Mouse (Mus musculus) MEL (cell line): Measurements from ENCODE around the gene Rbm12. TPM values are rescaled to one million over a fixed set of nuclear protein-coding genes. Genes with fewer than 3 reads are reported as not detected.

Source experiments
- DNase-seq: peaks from one replicate; pipeline ENCODE4 v3.0.0; 2011; ENCODE audit warnings: low read depth, low spot score
- H3K27ac ChIP-seq: 2 replicates; pipeline ENCODE4 v1.5.1; 2012; ENCODE audit warnings: low read depth, mild to moderate bottlenecking, control low read depth, low read length, moderate library complexity; ENCODE audit not compliant: control insufficient read depth
- H3K27me3 ChIP-seq, 2 experiments: fragments of 150-350 bp in 1 of 2; sonication (generic) in 1 of 2; 2 replicates each; pipeline ENCODE4 v1.6.1; 2012; ENCODE audit warnings: low read length in 2 of 2, mild to moderate bottlenecking in 2 of 2, improper control_type of control experiment in 1 of 2, moderate library complexity in 1 of 2; ENCODE audit not compliant: insufficient read depth in 2 of 2, control insufficient read depth in 1 of 2
- H3K36me3 ChIP-seq, 2 experiments: 2 replicates each; pipeline ENCODE4 v1.6.1; 2012 to 2014; ENCODE audit warnings: low read length in 2 of 2, improper control_type of control experiment in 1 of 2, inconsistent platforms in 1 of 2, mild to moderate bottlenecking in 1 of 2; ENCODE audit not compliant: insufficient read depth in 2 of 2, control insufficient read depth in 1 of 2
- H3K4me1 ChIP-seq, 2 experiments: fragments of 150-350 bp in 1 of 2; sonication (generic) in 1 of 2; 2 replicates each; pipeline ENCODE4 v1.6.1; 2012; ENCODE audit warnings: low read length in 2 of 2, improper control_type of control experiment in 1 of 2, mild to moderate bottlenecking in 1 of 2; ENCODE audit not compliant: insufficient read depth in 2 of 2, control insufficient read depth in 1 of 2
- H3K4me3 ChIP-seq, 2 experiments: fragments of 150-350 bp in 1 of 2; sonication (generic) in 1 of 2; 2 replicates each; pipeline ENCODE4 v1.5.1; 2012; ENCODE audit warnings: low read depth in 2 of 2, low read length in 2 of 2, mild to moderate bottlenecking in 2 of 2, moderate library complexity in 2 of 2, control low read depth in 1 of 2, improper control_type of control experiment in 1 of 2; ENCODE audit not compliant: control insufficient read depth in 1 of 2, insufficient read depth in 1 of 2
- H3K79me2 ChIP-seq: 2 replicates; pipeline ENCODE4 v1.6.1; 2012; ENCODE audit warnings: mild to moderate bottlenecking, low read length, moderate library complexity; ENCODE audit not compliant: control insufficient read depth, poor library complexity, insufficient read depth
- H3K9ac ChIP-seq: 2 replicates; pipeline ENCODE4 v1.6.1; 2012; ENCODE audit warnings: low read depth, mild to moderate bottlenecking, control low read depth, low read length, moderate library complexity; ENCODE audit not compliant: control insufficient read depth, poor library complexity, severe bottlenecking
- H3K9me3 ChIP-seq: fragments of 150-350 bp; sonication (generic); replicated peaks from 2 replicates; pipeline ENCODE4 v1.6.1; 2012; ENCODE audit warnings: mild to moderate bottlenecking, low read length, improper control_type of control experiment, moderate library complexity; ENCODE audit not compliant: insufficient read depth
- CHD1 ChIP-seq: IDR thresholded peaks from 2 replicates; pipeline ENCODE4 v1.6.1; 2012; ENCODE audit warnings: low read depth, mild to moderate bottlenecking, inconsistent platforms, low read length, improper control_type of control experiment
- CHD2 ChIP-seq: IDR thresholded peaks from 2 replicates; pipeline ENCODE4 v1.6.1; 2011; ENCODE audit warnings: low read length, improper control_type of control experiment
- CTCF ChIP-seq, 3 experiments: IDR thresholded peaks in 2 of 3; conservative IDR thresholded peaks in 1 of 3; 2 replicates each; pipeline ENCODE4 v1.5.1; 2011 to 2012; ENCODE audit warnings: low read length in 3 of 3, low read depth in 2 of 3, mild to moderate bottlenecking in 2 of 3, improper control_type of control experiment in 1 of 3, inconsistent platforms in 1 of 3, mixed read lengths in 1 of 3, moderate library complexity in 1 of 3; ENCODE audit not compliant: control insufficient read depth in 1 of 3, insufficient read depth in 1 of 3, poor library complexity in 1 of 3, severe bottlenecking in 1 of 3
- ELF1 ChIP-seq: IDR thresholded peaks from 2 replicates; pipeline ENCODE4 v1.6.1; 2014; ENCODE audit warnings: low read depth, mild to moderate bottlenecking, inconsistent platforms, low read length, improper control_type of control experiment, moderate library complexity
- EP300 ChIP-seq, 2 experiments: IDR thresholded peaks; 2 replicates each; pipeline ENCODE4 v1.6.1; 2011; ENCODE audit warnings: improper control_type of control experiment in 2 of 2, low read length in 2 of 2, low read depth in 1 of 2, mild to moderate bottlenecking in 1 of 2
- KAT2A ChIP-seq: conservative IDR thresholded peaks from 2 replicates; pipeline ENCODE4 v1.6.1; 2012; ENCODE audit warnings: low read depth, low read length, improper control_type of control experiment, inconsistent platforms
- MYB ChIP-seq: IDR thresholded peaks from 2 replicates; pipeline ENCODE4 v1.6.1; 2011; ENCODE audit warnings: mild to moderate bottlenecking, low read depth, low read length, improper control_type of control experiment
- MYC ChIP-seq: IDR thresholded peaks from 2 replicates; pipeline ENCODE4 v1.6.1; 2011; ENCODE audit warnings: low read depth, mild to moderate bottlenecking, low read length, improper control_type of control experiment, moderate library complexity
- POLR2AphosphoS5 ChIP-seq: IDR thresholded peaks from 2 replicates; pipeline ENCODE4 v1.6.1; 2012; ENCODE audit warnings: low read depth, borderline replicate concordance, mild to moderate bottlenecking, inconsistent platforms, low read length, moderate library complexity, mixed read lengths
- RCOR1 ChIP-seq: IDR thresholded peaks from 2 replicates; pipeline ENCODE4 v1.6.1; 2012; ENCODE audit warnings: low read depth, mild to moderate bottlenecking, inconsistent platforms, low read length, improper control_type of control experiment
- SIN3A ChIP-seq: IDR thresholded peaks from 2 replicates; pipeline ENCODE4 v1.6.1; 2012; ENCODE audit warnings: low read length, improper control_type of control experiment, inconsistent platforms
- SMC3 ChIP-seq: IDR thresholded peaks from 2 replicates; pipeline ENCODE4 v1.6.1; 2011; ENCODE audit warnings: low read depth, low read length, improper control_type of control experiment
- TBP ChIP-seq: IDR thresholded peaks from 2 replicates; pipeline ENCODE4 v1.8.0; 2011; ENCODE audit warnings: low read depth, low read length, improper control_type of control experiment
- TCF12 ChIP-seq: IDR thresholded peaks from 2 replicates; pipeline ENCODE4 v1.6.1; 2014; ENCODE audit warnings: low read depth, mild to moderate bottlenecking, inconsistent platforms, low read length, improper control_type of control experiment, moderate library complexity
- USF1 ChIP-seq: IDR thresholded peaks from 2 replicates; pipeline ENCODE4 v1.6.1; 2014; ENCODE audit warnings: low read depth, mild to moderate bottlenecking, inconsistent platforms, low read length, improper control_type of control experiment, moderate library complexity
- USF2 ChIP-seq, 2 experiments: IDR thresholded peaks; 2 replicates each; pipeline ENCODE4 v1.6.1; 2011 to 2012; ENCODE audit warnings: improper control_type of control experiment in 2 of 2, low read length in 2 of 2, borderline replicate concordance in 1 of 2, inconsistent platforms in 1 of 2, low read depth in 1 of 2, mild to moderate bottlenecking in 1 of 2; ENCODE audit not compliant: insufficient read depth in 1 of 2
- ZKSCAN1 ChIP-seq: IDR thresholded peaks from 2 replicates; pipeline ENCODE4 v1.6.1; 2012; ENCODE audit warnings: low read depth, mild to moderate bottlenecking, inconsistent platforms, low read length, improper control_type of control experiment, moderate library complexity
- ZMIZ1 ChIP-seq: IDR thresholded peaks from 2 replicates; pipeline ENCODE4 v1.6.1; 2012; ENCODE audit warnings: low read depth, mild to moderate bottlenecking, inconsistent platforms, low read length, improper control_type of control experiment, moderate library complexity
- polyA plus RNA-seq, 2 experiments: library from polyadenylated mRNA; stranded (reverse) in 1 of 2; unstranded in 1 of 2; fragments of >175 nt in 1 of 2; fragments of >200 nt in 1 of 2; gene quantifications; 2 replicates each; pipeline versions ENCODE4 v1.2.1 to v1.2.4; 2012; ENCODE audit warnings: low replicate concordance in 2 of 2, low read depth in 1 of 2; ENCODE audit not compliant: insufficient read length in 2 of 2, insufficient read depth in 1 of 2, missing spikeins in 1 of 2
- total RNA-seq: library from RNA; depleted of rRNA; stranded (reverse); fragments of 300-350 nt; gene quantifications from 2 replicates; pipeline ENCODE4 v1.2.3, GENCODE M21; 2012; rRNA removed

Rbm12 gene
- total and polyA plus RNA-seq, 3 experiments: 13.4 to 42.5 (median 28.8) TPM

DNA sequence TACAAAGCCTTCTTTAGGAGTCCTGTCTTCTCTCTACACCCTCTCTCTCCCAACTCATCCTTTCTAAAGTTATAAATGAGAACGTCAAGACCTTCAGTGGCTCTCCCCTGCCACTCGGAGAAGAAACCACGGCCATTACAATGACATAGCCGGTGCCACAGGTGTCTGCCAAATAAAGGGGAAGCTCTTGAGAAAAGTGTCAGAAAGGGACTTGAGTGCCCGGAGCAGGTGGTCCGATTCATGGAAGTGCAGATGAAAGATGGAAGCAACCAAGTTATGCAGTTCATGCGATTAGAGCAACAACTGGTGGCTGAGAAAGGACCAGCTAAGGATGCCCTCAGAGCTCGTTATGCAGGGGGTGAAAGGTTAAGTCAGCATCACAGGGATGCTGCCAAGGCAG is 68.9 kb downstream of the Rbm12 start:
- H3K4me1 ChIP-seq: no peaks in the 10 kb centered on the region

More for the DNA sequence above, 68.9 kb downstream of the Rbm12 start:
- Histone ChIP-seq H3K27ac (no peak overlapping the region), H3K9ac (no peak overlapping the region), H3K4me3 (no peak overlapping the region), H3K36me3 (no peaks in the 10 kb centered on the region), H3K27me3 (peaks cover 7 to 8% of the 10 kb centered on the region in 2 experiments), H3K79me2 (no peaks in the 10 kb centered on the region), H3K9me3 (no peaks in the 10 kb centered on the region)
- TF ChIP-seq ELF1 (no peak), TCF12 (no peak), CHD1 (no peak), SIN3A (no peak), RCOR1 (no peak), ZMIZ1 (no peak), SMC3 (no peak), MYB (no peak), MYC (no peak), USF1 (no peak), CTCF (IDR thresholded peaks at IDR 0.05 in 2 of 3, conservative IDR thresholded peaks at IDR 0.05 in 1 of 3; ENCODE audit: control insufficient read depth in 1 of 3, insufficient read depth in 1 of 3, low read depth in 2 of 3, low read length in 3 of 3, poor library complexity in 1 of 3, severe bottlenecking in 1 of 3) (no peak), EP300 (IDR thresholded peaks at IDR 0.05; ENCODE audit: low read depth in 1 of 2, low read length in 2 of 2) (no peak), CHD2 (no peak), USF2 (IDR thresholded peaks at IDR 0.05; ENCODE audit: borderline replicate concordance in 1 of 2, insufficient read depth in 1 of 2, low read depth in 1 of 2, low read length in 2 of 2) (no peak), KAT2A (no peak), POLR2AphosphoS5 (no peak), TBP (no peak), ZKSCAN1 (no peak)
- no peak for DNase-seq

Other genes starting within 250 kb of the Rbm12 start
- 83.1 and 87.1 TPM in 2 replicates for gene Uqcc1, start 181.7 kb downstream of the Rbm12 start, total RNA-seq
- gene Uqcc1, start 181.7 kb downstream of the Rbm12 start, polyA plus RNA-seq: 10 to 100 TPM in 1 of 2 experiments, not detected in 1; 61.0 TPM
- gene Gm15557, start 171.2 kb downstream of the Rbm12 start, total RNA-seq: not detected in 2 replicates
- not detected for gene Gm15557, start 171.2 kb downstream of the Rbm12 start, polyA plus RNA-seq
- not detected in 2 replicates for gene Gdf5, start 166.6 kb downstream of the Rbm12 start, total RNA-seq
- gene Gdf5, start 166.6 kb downstream of the Rbm12 start, polyA plus RNA-seq: under 1 TPM in 1 of 2 experiments, not detected in 1; 0.06 TPM
- 9.8 and 12.8 TPM in 2 replicates for gene Cep250, start 155.5 kb downstream of the Rbm12 start, total RNA-seq
- 10 to 100 TPM in 1 of 2 experiments, not detected in 1; 16.4 TPM for gene Cep250, start 155.5 kb downstream of the Rbm12 start, polyA plus RNA-seq
- 0.69 and 1.1 TPM in 2 replicates for gene 6430550D23Rik, start 104.0 kb downstream of the Rbm12 start, total RNA-seq
- gene 6430550D23Rik, start 104.0 kb downstream of the Rbm12 start, polyA plus RNA-seq: 1 to 10 TPM in 1 of 2 experiments, not detected in 1; 1.1 TPM
- gene Ergic3, start 103.9 kb downstream of the Rbm12 start, total RNA-seq: 80.0 and 86.9 TPM in 2 replicates
- 100 to 1,000 TPM in 1 of 2 experiments, not detected in 1; 168 TPM for gene Ergic3, start 103.9 kb downstream of the Rbm12 start, polyA plus RNA-seq
- gene Fer1l4, start 59.0 kb downstream of the Rbm12 start, total RNA-seq: 0.04 TPM in 1 of 2 replicates, not detected in the other
- under 1 TPM in 1 of 2 experiments, not detected in 1; 0.07 TPM for gene Fer1l4, start 59.0 kb downstream of the Rbm12 start, polyA plus RNA-seq
- gene Spag4, start 46.8 kb downstream of the Rbm12 start, total RNA-seq: 5.0 and 5.5 TPM in 2 replicates
- 10 to 100 TPM in 1 of 2 experiments, not detected in 1; 10.9 TPM for gene Spag4, start 46.8 kb downstream of the Rbm12 start, polyA plus RNA-seq
- 22.5 and 32.0 TPM in 2 replicates for gene Cpne1, start within 50 bp of the Rbm12 start, total RNA-seq
- 10 to 100 TPM in 1 of 2 experiments, not detected in 1; 52.8 TPM for gene Cpne1, start within 50 bp of the Rbm12 start, polyA plus RNA-seq
- gene Gm28036, start 15.1 kb upstream of the Rbm12 start, total RNA-seq: 27.6 and 32.3 TPM in 2 replicates
- 10 to 100 TPM in 1 of 2 experiments, not detected in 1; 20.4 TPM for gene Gm28036, start 15.1 kb upstream of the Rbm12 start, polyA plus RNA-seq
- 392 and 402 TPM in 2 replicates for gene Romo1, start 32.1 kb upstream of the Rbm12 start, total RNA-seq
- gene Romo1, start 32.1 kb upstream of the Rbm12 start, polyA plus RNA-seq: 100 to 1,000 TPM in 1 of 2 experiments, not detected in 1; 554 TPM
- gene Nfs1, start 32.2 kb upstream of the Rbm12 start, total RNA-seq: 79.6 and 83.9 TPM in 2 replicates
- 10 to 100 TPM in 1 of 2 experiments, not detected in 1; 64.5 TPM for gene Nfs1, start 32.2 kb upstream of the Rbm12 start, polyA plus RNA-seq
- 212 and 228 TPM in 2 replicates for gene Rbm39, start 68.3 kb upstream of the Rbm12 start, total RNA-seq
- 1,000 to 10,000 TPM in 1 of 2 experiments, 100 to 1,000 TPM in 1; 248 to 1,530 TPM for gene Rbm39, start 68.3 kb upstream of the Rbm12 start, polyA plus RNA-seq
- gene Phf20, start 84.5 kb upstream of the Rbm12 start, total RNA-seq: 11.7 and 13.2 TPM in 2 replicates
- 10 to 100 TPM in 1 of 2 experiments, not detected in 1; 16.9 TPM for gene Phf20, start 84.5 kb upstream of the Rbm12 start, polyA plus RNA-seq
- gene Cnbd2, start 200.3 kb upstream of the Rbm12 start, total RNA-seq: 1.2 and 1.8 TPM in 2 replicates
- gene Cnbd2, start 200.3 kb upstream of the Rbm12 start, polyA plus RNA-seq: 1 to 10 TPM in 1 of 2 experiments, not detected in 1; 4.8 TPM
- gene Scand1, start 200.7 kb upstream of the Rbm12 start, total RNA-seq: 37.4 and 49.6 TPM in 2 replicates
- 10 to 100 TPM in 1 of 2 experiments, not detected in 1; 75.6 TPM for gene Scand1, start 200.7 kb upstream of the Rbm12 start, polyA plus RNA-seq